Mouse (Mus musculus): ENCODE measurements around the gene Susd5.

Gene Susd5

DNA sequence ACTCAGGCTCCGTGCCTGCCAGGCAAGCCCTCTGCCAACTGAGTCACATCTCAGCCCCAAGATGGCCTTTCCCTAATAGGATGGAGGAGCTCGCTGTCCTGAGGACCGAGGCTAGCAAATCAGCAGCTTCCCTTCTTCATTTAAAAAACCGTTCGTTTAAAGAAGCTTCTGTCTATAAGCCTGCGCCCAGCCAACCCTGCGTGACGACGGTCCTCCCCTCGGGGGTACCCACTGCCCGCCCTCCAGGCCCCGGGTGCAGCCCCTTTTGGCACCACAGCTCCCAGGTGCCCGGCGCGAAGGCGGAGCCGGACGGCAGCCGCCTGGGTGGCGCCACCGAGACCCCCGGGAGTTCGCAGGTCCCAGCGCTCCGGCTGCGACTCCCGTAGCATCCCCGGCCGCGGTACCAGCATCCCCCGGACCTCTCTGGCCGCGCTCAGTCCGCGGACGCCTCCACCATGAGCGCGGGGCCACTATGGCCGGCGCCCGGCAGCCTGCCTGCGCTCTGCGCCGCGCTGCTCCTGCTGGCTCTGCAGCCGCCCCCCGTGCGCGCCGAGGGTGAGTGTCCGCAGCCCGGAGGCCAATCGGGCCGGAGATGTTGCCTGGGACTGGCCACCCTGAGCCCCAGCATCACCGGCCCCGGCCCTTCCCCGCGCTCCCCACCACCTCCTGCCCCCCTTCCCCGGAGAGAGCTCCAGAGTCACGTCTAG, at the start of gene Susd5:
TSS of gene Susd5 (plus strand) at position 51 of the 707 bp plus-strand sequence.
- DNase-seq (ENCODE audit: low read depth in 1 of 2, low spot score in 2 of 2): no peak

DNA sequence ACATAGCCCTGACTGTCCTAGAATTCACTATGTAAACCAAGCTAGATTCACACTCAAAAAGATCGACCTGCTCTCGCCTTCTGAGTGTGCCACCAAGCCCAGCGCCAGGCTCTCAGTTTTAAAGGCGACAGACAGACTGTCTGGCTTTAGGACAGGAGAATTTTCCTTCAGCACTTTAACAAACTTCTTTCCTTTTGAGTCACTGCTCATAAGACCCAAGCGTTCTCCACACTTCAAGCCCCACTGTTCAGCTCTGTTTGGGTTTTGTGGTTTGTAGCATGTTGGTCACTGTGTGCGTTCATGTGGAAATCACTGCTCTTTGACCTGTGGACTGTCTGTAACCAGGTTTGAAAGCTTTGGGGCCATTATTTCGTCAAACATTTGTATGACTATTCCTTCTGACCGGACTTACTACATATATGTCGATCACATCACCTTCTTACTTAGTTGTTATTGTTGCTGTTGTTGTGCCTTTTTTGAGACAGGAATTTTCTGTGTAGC, 49.0 kb upstream of the Susd5 start:
- no peak for DNase-seq (ENCODE audit: low read depth in 1 of 2, low spot score in 2 of 2)

DNA sequence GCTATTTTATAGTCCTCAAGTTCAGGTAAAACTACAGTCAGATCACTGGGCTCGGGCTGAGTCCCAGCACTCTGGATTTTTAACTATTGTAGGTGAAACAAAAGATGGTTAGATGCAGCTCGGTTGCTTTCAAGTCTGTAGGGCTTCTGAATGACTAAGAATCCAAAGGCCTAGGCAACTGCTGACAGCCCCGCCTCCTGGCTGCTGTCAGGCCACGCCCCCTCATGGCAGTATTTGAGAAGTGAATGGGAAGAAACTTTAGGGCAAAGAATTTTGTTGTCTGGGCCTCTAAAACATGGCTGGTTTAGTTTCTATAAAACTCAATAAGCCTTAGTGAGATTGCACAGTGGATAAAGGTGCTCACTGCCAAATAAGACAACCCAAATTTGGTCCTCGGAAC, 47.4 kb upstream of the Susd5 start:
- DNase-seq (ENCODE audit: low read depth in 1 of 2, low spot score in 2 of 2): no peak

DNA sequence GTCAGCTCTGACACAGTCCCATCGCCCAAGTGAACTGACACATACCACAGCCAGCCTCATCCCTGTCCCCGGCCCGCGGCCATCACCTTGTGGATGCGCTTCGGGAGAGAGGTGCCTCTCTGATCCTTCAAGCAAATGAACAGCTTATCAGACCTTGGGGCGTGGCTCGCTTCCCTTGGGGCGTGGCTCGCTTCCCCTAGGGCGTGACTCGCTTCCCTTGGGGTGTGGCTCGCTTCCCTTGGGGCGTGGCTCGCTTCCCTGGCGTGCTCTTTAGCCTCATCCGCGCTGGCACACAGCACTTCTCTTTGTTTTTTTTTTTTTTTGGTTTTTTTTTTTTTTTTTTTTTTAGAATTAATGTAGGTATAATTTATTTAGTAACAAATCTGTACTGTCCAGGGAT, 45.7 kb upstream of the Susd5 start:
- DNase-seq (ENCODE audit: low read depth in 1 of 2, low spot score in 2 of 2): no peak

DNA sequence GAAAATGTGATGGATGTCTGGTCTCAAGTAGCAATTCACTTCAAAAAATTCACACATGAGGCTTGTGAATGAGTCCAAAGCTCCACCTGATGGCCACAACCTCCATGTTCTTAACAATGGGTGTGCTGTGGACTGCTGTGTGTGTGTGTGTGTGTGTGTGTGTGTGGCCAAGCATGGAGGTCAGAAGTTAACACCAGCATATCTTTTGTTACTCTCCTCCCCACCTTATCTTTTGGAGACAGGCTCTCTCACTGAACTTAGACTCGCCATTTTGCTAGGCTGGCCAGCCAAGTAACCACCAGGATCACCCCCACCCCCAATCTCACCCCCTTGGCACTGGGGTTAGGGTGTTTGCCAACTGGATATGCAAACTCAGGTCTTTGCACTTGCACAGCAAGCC, 42.9 kb upstream of the Susd5 start:
- DNase-seq (ENCODE audit: low read depth in 1 of 2, low spot score in 2 of 2): no peak

DNA sequence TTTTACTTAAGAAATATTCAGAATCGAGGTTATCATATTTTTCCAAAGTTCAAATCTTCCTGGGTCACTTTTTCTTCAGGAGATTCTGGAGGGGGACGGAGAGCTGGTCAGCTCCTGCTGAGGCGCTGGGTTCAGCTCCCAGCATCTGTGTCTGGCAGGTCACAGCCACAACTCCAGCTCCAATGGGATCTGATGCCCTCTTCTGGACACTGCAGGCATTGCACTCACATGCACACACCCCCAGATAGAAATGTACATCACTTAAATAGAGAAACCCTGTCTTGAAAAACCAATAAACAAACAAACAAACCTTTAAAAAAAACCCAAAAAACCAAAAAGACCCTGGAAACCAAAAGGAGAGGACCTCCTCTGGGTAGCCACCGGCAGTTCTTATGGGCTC, 41.2 kb upstream of the Susd5 start:
- no peak for DNase-seq (ENCODE audit: low read depth in 1 of 2, low spot score in 2 of 2)

DNA sequence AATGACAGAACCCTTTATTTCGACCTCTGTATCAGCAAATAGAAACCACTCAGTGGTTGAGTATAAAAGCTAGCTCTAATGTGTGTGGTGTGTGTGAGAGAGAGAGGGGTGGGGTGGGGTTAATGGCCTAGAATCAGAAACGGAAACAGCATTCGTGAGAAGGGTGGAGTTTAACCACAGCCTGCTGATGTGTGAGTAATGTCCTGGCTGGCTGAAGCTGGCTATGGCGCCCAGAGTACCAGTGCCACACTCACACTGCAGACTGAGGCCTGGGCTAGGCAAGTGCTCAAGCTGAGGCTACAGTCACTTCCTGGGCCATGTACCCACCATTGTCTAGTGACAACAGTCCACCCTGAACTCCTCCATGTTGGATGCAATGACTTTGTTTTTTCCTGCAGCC, 40.5 kb upstream of the Susd5 start:
- peak in 1 of 2 experiments; percentile 16 for DNase-seq (ENCODE audit: low read depth in 1 of 2, low spot score in 2 of 2)

DNA sequence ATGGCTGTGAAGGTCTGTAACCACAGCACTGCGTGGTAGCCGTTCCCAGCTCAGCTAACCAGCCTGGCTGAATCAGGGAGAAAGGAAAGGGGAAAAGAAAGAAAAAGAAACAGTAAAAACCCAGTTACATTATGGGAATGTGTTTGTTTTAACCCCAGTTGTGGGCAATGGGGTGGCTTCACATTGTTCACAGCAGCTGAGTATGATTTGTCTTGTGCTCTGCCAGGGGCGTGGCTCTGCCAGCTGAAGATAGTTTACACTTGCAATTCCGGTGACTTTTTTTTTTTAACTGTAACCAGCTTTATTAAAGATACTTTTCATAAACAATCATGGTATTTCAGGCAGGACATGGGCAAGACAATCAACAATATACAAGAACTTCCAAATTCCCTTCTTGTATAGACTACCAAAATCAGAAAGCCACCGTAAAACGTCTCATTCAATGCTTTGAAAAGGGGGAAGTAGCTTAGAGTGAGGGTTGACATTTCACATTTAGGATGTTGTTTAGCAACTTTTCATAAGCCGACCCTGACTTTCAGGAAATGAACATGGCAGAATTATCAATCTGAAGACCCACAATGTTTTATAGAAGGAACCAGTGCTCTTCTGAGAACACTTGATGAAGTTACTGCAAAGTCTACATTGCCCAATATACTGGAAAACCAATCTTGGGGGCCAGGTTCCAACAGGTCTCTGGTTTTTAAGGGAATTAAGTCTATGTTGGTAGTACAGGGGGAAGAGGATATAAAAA, 37.8 kb upstream of the Susd5 start:
- DNase-seq (ENCODE audit: low read depth in 1 of 2, low spot score in 2 of 2): no peak

DNA sequence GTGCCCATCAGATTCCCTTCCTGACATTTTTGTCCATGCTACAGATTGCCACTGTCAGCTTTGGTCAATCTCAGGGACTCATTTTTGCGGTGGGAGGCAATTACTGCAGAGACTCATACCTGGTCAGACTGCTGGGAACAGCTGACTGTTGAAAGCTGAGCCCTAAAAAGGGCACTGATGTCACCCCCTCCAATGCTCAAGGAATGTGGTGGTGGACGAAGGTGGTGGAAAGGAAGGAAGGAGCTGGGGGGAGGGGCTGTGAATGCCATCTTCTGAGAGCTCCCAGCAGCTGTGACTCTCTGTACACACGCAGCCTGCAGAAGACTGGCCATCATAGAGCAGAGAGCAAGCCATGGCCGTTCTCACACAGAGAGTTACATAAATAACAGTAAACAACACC, 34.8 kb upstream of the Susd5 start:
- DNase-seq (ENCODE audit: low read depth in 1 of 2, low spot score in 2 of 2): no peak

DNA sequence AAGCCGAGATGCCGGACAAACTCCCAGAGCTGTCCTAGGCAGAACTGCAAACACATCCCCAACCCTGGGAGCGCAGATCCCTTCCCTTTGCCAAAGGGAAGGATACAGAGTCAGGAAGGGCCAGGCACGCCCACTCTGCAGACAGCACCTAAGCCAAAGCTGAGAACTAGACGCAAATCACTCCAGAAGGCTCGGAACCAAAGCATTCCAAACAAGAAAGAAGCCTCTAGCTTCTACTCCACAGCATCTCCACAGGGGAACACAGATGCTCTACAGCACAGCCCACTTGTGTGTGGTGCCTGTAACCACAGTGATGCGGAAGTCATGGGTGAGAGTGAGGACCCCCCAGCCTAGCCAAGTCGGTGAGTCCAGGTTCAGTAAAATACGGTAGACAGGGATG, 31.8 kb upstream of the Susd5 start:
- DNase-seq (ENCODE audit: low read depth in 1 of 2, low spot score in 2 of 2): no peak

DNA sequence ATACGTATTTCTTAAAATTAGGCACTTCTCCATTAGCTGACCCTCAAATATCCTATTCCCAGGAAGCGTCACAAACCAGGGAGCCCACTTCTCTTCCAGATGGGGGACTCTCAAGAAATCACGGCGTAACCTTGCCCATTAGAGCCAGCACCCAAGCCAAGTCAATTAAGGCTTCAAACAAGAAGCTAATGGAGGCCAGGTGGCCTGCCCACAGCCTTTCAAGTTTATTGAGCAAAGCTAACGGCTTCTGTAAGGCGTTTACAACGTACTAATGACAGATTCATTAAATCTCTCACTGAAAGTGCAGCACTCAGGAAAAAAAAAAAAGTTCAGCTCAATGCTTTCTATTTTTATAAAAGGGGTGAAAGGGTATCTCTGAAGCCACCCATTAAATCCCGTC, 31.1 kb upstream of the Susd5 start:
- no peak for DNase-seq (ENCODE audit: low read depth in 1 of 2, low spot score in 2 of 2)

DNA sequence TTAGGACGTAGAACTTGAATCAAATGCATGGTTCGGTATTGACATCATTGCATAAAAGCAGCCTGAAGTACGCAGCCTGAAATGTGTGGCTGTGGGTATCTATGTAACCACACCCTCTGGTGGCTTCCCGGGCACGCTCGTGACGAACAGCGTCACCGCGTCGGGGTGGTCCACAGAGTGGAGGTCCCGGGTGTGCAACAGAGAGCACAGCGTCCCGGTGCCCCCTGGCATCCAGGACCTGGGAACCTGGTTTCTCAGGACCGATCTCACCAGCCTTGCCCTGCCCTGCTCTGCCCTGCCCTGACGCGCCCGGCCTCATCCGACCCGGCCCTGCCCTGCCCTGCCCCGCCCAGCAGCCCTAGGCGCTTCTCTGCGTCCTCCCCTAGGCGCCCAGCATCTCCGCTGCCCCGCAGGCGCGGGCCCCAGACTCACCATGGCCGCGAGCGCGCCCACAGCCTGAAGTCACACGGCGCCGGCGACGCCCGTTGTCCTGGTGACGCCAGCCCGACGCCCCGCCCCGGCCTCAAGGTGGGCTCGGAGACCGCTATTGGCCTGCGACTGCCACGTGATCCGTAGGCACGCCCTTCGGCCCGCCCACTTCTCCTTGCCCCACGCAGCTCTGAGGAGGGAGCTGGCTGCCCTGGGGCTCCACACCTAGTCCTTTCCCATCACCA, 30.5 kb upstream of the Susd5 start:
- peak; percentile 42 to 48 for DNase-seq (ENCODE audit: low read depth in 1 of 2, low spot score in 2 of 2)

DNA sequence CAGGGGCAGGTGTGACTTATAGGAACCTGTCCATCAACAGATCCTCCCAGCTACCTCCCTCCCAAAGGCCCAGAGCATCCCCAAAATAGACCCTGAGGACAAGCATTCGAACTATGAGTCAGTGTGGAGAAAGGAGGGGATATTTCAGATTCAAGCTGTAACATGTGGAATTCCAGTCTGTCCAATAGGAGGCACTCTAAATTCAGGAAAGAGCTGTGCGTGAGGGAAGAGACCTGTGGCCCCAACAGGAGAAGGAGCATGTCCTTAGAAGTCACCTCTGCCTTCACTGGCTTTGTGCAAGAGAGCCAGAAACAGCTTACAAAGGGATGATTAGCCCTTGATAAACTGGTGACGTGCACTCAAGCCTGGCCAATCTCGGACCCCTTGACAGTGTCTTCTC, 16.0 kb upstream of the Susd5 start:
- no peak for DNase-seq (ENCODE audit: low read depth in 1 of 2, low spot score in 2 of 2)

DNA sequence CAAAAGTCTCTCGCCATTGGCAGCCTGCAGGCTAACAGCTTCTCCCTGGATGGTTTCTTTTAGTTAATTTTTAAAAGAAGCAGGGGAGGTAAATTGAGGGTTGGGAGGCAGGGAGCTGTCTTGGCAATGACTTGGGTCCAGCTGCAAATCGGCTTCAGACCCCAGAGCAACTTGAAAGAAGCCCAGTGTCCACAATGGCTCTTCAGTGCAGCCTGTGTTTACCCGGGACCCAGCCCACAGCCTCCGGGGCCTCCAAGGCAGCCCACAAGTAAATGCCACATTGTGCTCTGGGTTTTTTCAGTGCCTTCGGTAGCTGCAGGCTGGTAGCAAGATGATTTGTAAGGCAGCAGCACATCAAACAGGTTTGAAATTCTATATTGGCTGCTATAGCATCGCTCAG, 14.4 kb upstream of the Susd5 start:
- DNase-seq (ENCODE audit: low read depth in 1 of 2, low spot score in 2 of 2): no peak

DNA sequence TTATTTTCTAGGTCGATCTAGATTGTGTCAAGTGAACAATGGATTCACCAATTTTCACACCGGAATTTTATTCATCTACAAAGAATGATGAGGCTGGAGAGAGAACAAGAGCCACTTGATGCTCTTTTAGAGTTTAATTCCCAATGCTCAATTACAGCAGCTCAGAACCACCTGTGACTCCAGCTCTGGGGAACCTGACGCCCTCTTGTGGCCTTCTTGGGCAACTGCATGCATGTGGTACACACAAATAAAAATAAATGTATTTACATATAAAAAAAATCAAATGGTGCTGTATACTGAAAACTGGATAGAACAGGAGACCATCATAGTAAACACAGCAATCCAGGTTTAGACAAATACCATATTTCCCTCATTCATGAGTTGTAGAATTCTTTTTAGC, 12.5 kb upstream of the Susd5 start:
- no peak for DNase-seq (ENCODE audit: low read depth in 1 of 2, low spot score in 2 of 2)

DNA sequence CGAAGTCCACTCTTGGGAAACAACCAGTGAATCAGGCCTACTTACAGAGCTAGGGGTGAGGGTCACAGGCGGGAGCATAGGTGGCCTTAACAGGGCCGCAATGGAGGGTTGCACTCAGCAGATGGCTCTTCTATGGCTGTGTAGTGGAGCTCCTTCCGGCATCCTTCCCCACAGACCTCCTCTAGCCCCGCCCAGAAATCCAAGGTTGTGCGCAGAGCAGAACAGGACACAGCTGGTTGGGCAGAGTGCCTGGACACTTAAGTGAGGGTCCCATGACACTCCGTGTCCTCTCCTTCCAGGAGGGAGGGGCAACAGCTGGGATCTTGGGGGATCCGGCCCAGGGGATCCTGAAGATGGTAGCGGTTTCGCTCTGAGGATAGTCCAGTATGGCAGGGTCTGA, 10.9 kb upstream of the Susd5 start, which contains the start of gene Fbxl2:
TSS of gene Fbxl2 (minus strand) at position 164 of the 400 bp plus-strand sequence.
- DNase-seq (ENCODE audit: low read depth in 1 of 2, low spot score in 2 of 2): no peak

DNA sequence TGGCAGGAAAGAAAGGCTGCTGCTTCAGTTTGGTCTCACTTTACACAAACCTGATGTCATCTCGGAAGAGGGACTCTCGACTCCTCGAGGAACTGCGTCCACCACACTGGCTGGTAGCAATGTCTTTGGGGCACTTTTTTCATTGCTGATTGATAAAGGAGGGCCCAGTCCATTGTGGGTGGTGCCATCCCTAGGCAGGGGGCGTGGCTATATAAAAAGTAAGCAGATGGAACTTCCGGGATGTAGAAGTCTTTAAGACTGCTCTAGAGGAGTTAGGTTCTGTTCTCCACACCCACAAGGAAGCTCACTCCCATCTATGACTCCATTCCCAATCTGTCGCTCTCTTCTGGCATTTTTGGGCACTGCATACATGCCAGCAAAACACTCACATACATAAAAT, 10.3 kb upstream of the Susd5 start:
- no peak for DNase-seq (ENCODE audit: low read depth in 1 of 2, low spot score in 2 of 2)

DNA sequence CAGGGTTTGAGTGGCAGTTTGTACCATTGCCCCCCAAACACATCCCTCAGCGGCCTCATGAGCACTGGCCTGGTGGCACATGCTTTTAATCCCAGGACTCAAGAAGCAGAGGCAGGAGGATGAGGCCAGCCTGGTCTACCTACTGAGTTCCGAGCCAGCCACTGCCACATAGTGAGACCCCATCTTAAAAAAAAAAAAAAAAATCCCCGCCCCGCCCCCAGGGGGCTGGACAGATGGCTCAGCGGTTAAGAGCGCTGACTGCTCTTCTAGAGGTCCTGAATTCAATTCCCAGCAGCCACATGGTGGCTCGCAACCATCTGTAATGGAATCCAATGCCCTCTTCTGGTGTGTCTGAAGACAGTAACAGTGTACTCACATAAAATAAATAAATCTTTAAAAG, 6.8 kb upstream of the Susd5 start:
- no peak for DNase-seq (ENCODE audit: low read depth in 1 of 2, low spot score in 2 of 2)

DNA sequence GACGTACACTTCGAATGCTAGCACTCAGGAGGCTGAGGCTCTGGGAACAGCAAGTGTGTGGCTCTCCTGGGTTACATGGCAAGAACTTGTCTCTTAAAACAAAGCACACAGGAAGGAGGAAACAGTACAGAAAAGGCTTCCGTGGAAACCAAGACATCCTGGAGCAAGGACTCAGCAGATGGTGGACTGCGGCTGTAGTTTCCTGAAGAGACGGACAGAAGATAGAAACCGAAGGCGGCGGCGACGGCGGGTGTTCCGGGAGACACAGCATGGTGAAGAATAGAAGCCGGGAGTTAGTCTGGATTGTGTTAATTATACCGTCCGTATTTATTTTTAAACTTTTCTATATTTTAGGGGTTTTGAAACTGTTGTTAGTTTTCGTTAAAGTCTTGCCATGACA, 6.2 kb upstream of the Susd5 start:
- DNase-seq (ENCODE audit: low read depth in 1 of 2, low spot score in 2 of 2): no peak

DNA sequence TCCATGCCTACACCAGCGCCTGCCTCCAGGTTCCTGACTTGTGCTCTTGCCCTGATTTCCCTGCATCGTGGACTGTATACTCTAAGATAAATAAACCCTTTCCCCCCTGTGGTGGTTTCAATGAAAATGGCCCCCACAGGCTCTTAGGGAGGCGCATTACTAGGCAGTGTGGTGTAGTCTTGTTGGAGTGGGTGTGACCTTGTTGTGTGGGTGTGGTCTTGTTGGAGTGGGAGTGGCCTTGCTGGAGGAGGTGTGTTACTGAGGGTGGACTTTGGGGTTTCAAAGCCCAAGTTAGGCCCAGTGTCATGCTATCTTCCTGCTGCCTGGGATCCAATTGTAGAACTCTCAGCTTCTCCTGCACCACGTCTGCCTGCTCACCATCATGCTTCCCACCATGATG, 4.9 kb upstream of the Susd5 start:
- no peak for DNase-seq (ENCODE audit: low read depth in 1 of 2, low spot score in 2 of 2)

DNA sequence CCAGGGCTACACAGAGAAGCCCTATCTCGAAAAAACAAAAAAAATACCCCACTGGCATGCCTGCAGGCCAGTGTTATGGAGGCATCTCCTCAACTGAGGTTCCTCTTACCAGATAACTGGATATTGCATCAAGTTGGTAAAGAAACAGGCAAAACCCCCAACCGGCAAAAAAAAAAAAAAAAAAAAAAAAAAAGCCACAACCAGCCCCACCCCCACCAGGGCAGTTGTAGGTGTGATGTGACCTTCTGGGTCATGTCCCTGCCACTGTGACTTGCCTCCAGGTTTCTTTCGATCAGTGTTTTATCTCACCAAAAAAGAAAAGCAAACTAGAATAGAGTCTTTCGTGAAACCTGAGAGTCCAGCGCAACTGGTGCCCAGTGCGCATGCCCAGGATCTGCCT, 4.1 kb upstream of the Susd5 start:
- DNase-seq (ENCODE audit: low read depth in 1 of 2, low spot score in 2 of 2): no peak

DNA sequence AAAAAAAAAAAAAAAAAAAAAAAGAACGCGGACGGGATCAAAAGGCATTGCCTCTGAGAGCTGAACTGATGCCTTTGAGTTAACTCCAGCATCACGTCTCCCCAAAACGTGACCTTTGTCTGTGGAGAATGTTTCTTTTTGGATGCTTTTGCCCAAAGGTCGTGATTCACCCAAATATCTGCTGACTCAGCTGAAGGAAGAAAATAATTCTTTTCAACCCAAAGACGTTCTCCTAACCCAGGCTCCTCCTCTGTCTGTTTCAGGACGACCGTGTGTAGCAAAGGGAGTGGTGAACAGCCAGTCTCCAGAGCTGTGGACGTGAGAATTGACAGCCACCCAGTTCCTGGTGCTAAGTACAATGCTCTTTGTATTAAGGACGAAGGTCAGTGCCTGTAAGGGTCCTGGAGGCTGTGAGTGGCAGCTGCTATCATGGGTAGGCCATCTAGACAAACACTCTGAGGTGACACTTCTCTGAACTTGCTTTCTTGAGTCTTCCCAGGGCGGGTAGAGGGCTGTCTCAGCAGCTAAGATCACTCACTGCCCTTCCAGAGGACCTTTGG, 11.6 kb downstream of the Susd5 start:
- DNase-seq (ENCODE audit: low read depth in 1 of 2, low spot score in 2 of 2): no peak
